Mouse (Mus musculus) liver, embryonic 11.5 days (tissue): ENCODE measurements at regions not wholly inside any gene's neighbourhood (a gene's known extent, or its start where the extent isn't known, plus 50 kb on each side); places are given as distances from the start of the nearest gene placed in this dataset.
"Not testable (repeated sequence)": the region's sequence is repeated elsewhere in the genome, so short reads cannot be mapped to it uniquely, and the experiment has no call there.

ENCODE experiments used
- ATAC-seq: fragments of 200-750 bp; cut with Nextera tagmentation; replicated peaks from 2 replicates; pipeline ENCODE4 v1.8.0; 2017; ENCODE audit warnings: moderate number of reproducible peaks, mild to moderate bottlenecking, moderate TSS enrichment, moderate library complexity; ENCODE audit not compliant: low FRiP score
- DNase-seq: peaks from one replicate; pipeline ENCODE4 v3.0.0-alpha.2; 2017; ENCODE audit warnings: low spot score
- H3K27ac ChIP-seq: fragments of 300-500 bp; sonication (generic); 2 replicates; pipeline ENCODE4 v1.5.1; 2014; ENCODE audit warnings: mild to moderate bottlenecking, low read depth, low read length, control low read depth
- H3K27me3 ChIP-seq: fragments of 300-500 bp; sonication (generic); replicated peaks from 2 replicates; pipeline ENCODE4 v1.6.1; 2014; ENCODE audit warnings: low read length, mixed read lengths; ENCODE audit not compliant: control insufficient read depth, insufficient read depth
- H3K36me3 ChIP-seq: fragments of 300-500 bp; sonication (generic); 2 replicates; pipeline ENCODE4 v1.6.1; 2014; ENCODE audit warnings: mild to moderate bottlenecking, low read length, moderate library complexity, mixed read lengths; ENCODE audit not compliant: control insufficient read depth, insufficient read depth
- H3K4me1 ChIP-seq: fragments of 300-500 bp; sonication (generic); replicated peaks from 2 replicates; pipeline ENCODE4 v1.6.1; 2014; ENCODE audit warnings: low read length, mixed read lengths; ENCODE audit not compliant: control insufficient read depth, insufficient read depth
- H3K4me2 ChIP-seq: fragments of 300-500 bp; sonication (generic); 2 replicates; pipeline ENCODE4 v1.6.1; 2014; ENCODE audit warnings: mild to moderate bottlenecking, control low read depth, moderate library complexity
- H3K4me3 ChIP-seq: fragments of 300-500 bp; sonication (generic); 2 replicates; pipeline ENCODE4 v1.5.1; 2014; ENCODE audit warnings: low read depth, low read length, control low read depth
- H3K9ac ChIP-seq: fragments of 300-500 bp; sonication (generic); 2 replicates; pipeline ENCODE4 v1.6.1; 2014; ENCODE audit warnings: low read depth, low read length, control low read depth
- H3K9me3 ChIP-seq: fragments of 300-500 bp; sonication (generic); 2 replicates; pipeline ENCODE4 v1.6.1; 2016; ENCODE audit warnings: low read length, inconsistent platforms, mixed read lengths; ENCODE audit not compliant: control insufficient read depth
- WGBS: fragments of 180-500 bp; shearing (Covaris S2); extraction: QIAGEN DNeasy Blood & Tissue Kit; methylation state at CpG from one replicate; pipeline ENCODE4 v1.1.7; 2014; 5-methylcytosine and 5-hydroxymethylcytosine counted together

DNA sequence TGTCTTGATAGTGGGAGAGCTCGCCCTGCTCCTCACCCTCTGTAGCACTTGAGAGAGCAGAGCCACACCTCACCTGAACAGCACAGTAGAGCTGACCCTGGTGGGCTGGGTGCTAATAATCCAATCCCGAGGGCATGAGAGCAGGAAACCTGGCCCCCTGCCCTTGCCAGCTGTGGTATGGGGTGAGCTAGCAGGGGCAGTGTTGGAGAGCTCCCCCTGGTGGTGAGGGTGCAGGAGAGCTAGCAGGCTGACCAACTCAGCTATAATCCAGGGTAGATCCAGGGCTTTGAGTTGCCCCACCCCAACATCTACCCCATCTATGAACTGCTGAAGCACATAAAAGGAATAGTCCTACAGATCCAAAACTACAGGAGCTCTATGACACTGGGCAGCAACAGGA, 153.9 kb upstream of the Zfp637 start:
- no peak overlapping the region for H3K9ac ChIP-seq
- no peak for DNase-seq
- no peak for ATAC-seq
- no peak overlapping the region for H3K4me3 ChIP-seq
- no peak overlapping the region for H3K27ac ChIP-seq
- H3K27me3 ChIP-seq: no peaks in the 10 kb centered on the region
- H3K36me3 ChIP-seq: no peaks in the 10 kb centered on the region
- no peak overlapping the region for H3K4me2 ChIP-seq
- 77% methylated on average over 2 of the region's 2 CpGs for WGBS
- no peaks in the 10 kb centered on the region for H3K9me3 ChIP-seq
- H3K4me1 ChIP-seq: no peaks in the 10 kb centered on the region

DNA sequence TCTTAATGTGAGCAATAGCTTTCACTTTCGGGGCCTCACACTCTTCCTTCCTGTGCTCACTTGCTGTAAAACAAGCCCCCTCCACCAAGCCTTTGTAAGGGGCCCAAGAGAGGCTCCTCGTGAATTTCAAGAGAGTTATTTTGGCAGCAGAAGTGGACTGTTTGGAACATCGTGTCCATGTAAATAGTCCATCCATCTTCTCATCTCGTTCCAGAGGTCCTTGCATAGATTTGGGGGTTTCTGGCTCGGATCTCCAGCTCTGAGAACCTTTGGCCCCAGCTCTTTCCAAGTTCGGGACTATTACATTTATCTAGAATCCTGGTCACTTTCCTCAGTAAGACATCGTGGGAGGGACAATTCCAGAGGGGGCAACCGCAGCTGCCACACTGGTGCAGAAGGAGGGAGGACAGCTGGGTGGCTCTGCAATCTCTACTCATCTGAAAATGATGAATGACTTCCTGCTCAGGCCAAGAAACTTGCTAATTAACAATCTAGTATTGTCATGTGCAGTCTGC, 152.3 kb upstream of the Zfp637 start:
- Histone ChIP-seq H3K4me1 (no peaks in the 10 kb centered on the region), H3K9ac (no peak overlapping the region), H3K27ac (no peak overlapping the region), H3K36me3 (no peaks in the 10 kb centered on the region), H3K27me3 (no peaks in the 10 kb centered on the region), H3K4me2 (no peak overlapping the region), H3K9me3 (no peaks in the 10 kb centered on the region), H3K4me3 (no peak overlapping the region)
- DNase-seq: no peak
- WGBS: 55% methylated on average over 8 of the region's 8 CpGs
- ATAC-seq: no peak

DNA sequence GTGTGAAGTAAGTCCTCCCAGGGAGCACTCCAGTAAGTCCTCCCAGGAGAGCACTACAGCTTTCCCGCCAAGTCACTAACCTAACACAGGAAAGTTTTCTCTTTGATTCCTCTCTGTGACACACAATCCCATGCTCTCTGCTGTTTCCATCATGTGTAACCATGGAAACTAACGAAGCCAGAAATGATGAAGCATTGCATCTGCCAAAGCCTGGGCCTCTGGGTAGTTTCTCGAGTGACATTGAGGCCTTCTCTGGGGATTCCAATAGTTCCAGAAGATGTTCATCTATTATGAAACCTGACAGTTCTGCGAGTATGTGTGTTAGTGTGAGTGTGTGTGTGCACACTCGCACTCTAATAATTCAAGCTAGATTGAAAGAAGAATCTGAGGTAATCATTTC, 140.7 kb upstream of the Zfp637 start:
- Histone ChIP-seq H3K27ac (no peak overlapping the region), H3K4me3 (no peak overlapping the region), H3K4me2 (no peak overlapping the region), H3K9ac (no peak overlapping the region), H3K27me3 (no peaks in the 10 kb centered on the region), H3K9me3 (no peaks in the 10 kb centered on the region), H3K4me1 (no peaks in the 10 kb centered on the region), H3K36me3 (no peaks in the 10 kb centered on the region)
- ATAC-seq: no peak
- WGBS: 72% methylated on average over 5 of the region's 5 CpGs
- no peak for DNase-seq

DNA sequence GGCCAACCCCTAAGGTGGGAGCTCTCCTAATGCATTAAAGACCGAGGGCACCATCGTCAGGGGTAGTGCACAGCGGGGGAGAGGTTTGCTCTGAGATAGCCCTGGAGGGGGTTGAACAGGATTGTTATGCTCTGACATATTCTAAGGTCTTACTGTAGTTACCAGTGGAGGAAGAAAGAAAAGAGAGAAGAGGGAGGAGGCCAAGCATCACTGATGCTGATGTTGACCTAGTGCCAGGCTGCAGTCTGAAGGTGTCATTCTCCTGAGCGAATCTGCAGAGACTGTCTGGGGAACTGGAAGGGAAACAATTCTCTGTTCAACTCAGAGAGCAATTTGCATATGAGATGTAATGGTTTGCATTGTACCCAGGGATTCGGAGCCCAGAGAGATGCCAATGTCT, 139.4 kb upstream of the Zfp637 start:
- Histone ChIP-seq H3K4me3 (no peak overlapping the region), H3K4me1 (no peaks in the 10 kb centered on the region), H3K9me3 (no peaks in the 10 kb centered on the region), H3K4me2 (no peak overlapping the region), H3K27me3 (no peaks in the 10 kb centered on the region), H3K27ac (no peak overlapping the region), H3K9ac (no peak overlapping the region), H3K36me3 (no peaks in the 10 kb centered on the region)
- ATAC-seq (no peak), DNase-seq (no peak)
- WGBS: 90% methylated on average over 5 of the region's 5 CpGs

DNA sequence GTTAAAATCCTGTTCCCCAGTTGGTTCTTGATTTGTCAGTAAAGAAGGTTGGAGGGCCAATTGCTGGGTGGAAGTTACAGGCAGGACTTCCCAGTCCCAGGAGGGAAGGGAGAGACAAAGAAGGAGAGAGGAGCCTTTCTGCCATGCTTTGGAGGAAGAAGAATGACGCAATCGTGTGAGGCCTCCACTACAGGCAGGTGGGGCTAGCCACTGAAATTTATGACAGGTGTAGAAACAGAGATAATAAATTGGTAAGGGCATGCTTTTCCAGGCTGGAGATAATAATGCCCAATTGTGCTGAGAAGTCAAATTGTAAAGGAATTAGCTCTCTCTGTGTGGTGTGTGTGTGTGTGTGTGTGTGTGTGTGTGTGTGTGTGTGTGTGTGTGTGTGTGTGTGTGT, 135.0 kb upstream of the Zfp637 start:
- no peak overlapping the region for H3K4me3 ChIP-seq
- H3K9ac ChIP-seq: no peak overlapping the region
- no peak for ATAC-seq
- DNase-seq: no peak
- H3K36me3 ChIP-seq: no peaks in the 10 kb centered on the region
- no peaks in the 10 kb centered on the region for H3K4me1 ChIP-seq
- no peaks in the 10 kb centered on the region for H3K27me3 ChIP-seq
- no peaks in the 10 kb centered on the region for H3K9me3 ChIP-seq
- no peak overlapping the region for H3K4me2 ChIP-seq
- H3K27ac ChIP-seq: no peak overlapping the region
- WGBS: 69% methylated on average over 2 of the region's 2 CpGs

DNA sequence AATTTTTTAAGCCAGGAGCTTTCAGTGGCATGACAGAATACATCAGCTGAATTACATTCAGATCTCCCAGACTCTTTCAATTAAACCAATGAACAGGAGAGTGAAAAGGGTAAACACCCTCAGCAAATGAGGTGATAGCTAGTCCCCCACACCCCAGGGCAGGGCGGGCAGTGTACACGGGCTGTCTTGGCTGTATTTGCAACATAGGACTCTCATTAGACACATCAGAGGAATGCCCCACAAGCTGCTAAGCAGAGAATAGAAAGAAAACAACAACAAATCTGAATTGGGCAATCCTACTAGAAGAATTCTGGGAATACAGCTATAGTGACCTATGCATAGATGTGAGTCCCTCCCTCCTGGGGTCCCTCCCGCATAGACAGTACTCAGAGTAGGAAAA, 131.8 kb upstream of the Zfp637 start:
- DNase-seq (no peak), ATAC-seq (no peak)
- Histone ChIP-seq H3K4me2 (no peak overlapping the region), H3K4me3 (no peak overlapping the region), H3K36me3 (no peaks in the 10 kb centered on the region), H3K27ac (no peak overlapping the region), H3K9me3 (no peaks in the 10 kb centered on the region), H3K4me1 (no peaks in the 10 kb centered on the region), H3K9ac (no peak overlapping the region), H3K27me3 (no peaks in the 10 kb centered on the region)
- 72% methylated on average over 3 of the region's 3 CpGs for WGBS

DNA sequence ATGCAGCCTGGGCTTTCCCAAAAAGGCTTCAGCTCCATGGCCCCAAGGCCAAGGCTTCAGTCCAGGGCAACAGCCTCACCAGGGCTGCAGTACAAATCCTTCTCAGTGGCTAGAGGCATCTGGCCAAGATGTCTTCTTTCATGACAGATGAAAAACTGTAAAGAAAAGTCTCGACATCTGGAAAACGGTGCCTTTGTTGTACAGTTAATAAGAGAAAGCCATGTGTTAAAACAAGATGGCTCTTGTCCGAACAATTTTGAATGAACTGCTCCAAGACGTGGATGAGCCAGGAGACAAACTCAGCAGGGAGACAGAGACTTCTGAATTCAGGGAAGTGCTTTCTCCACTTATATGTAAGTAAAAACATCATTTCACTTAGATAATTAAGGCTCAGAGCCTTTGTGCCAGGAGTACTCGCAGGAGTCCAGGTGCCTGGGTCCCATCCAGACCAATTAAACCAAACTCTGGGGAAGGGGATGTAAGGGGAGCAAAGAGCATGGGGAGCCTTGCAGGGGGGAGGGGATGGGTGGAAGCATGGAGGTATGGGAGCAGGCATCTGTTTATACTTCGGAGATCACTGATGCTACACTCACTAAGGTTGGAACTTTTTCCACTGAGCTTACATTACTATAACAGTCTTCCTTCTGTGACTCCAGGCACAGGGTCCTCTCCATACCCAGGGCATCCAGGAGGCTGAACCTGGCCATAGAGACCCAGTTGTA, 125.8 kb upstream of the Zfp637 start:
- Histone ChIP-seq H3K4me3 (no peak overlapping the region), H3K4me2 (no peak overlapping the region), H3K9ac (no peak overlapping the region), H3K36me3 (no peaks in the 10 kb centered on the region), H3K9me3 (no peaks in the 10 kb centered on the region), H3K4me1 (no peaks in the 10 kb centered on the region), H3K27ac (no peak overlapping the region), H3K27me3 (no peaks in the 10 kb centered on the region)
- WGBS: 77% methylated on average over 6 of the region's 6 CpGs
- ATAC-seq (no peak), DNase-seq (no peak)

DNA sequence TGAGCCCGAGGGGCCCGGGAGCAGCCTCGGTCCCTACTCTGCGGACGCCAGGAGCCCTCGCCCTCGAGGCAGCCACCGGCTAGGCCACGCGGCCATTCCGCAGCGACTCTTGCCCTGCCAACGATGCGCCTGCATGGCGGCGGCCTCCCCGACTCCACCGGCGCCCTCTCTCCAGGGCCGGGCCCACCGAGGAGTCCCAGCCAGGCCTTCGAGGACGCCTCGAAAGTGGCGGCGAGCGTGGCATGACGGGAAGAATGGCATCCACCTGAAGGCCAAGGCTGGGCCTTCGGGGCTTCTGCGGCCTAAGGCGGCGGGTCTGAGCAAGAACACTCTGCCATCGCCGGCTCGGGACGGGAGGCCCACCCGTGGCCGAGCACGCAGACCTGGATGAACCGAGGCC, 124.6 kb upstream of the Zfp637 start:
- not testable (repeated sequence) for ATAC-seq, H3K4me3 ChIP-seq, H3K36me3 ChIP-seq, DNase-seq, H3K4me2 ChIP-seq, H3K4me1 ChIP-seq, H3K9ac ChIP-seq, H3K9me3 ChIP-seq, H3K27me3 ChIP-seq, H3K27ac ChIP-seq
- 76% methylated on average over 8 of the region's 40 CpGs for WGBS

DNA sequence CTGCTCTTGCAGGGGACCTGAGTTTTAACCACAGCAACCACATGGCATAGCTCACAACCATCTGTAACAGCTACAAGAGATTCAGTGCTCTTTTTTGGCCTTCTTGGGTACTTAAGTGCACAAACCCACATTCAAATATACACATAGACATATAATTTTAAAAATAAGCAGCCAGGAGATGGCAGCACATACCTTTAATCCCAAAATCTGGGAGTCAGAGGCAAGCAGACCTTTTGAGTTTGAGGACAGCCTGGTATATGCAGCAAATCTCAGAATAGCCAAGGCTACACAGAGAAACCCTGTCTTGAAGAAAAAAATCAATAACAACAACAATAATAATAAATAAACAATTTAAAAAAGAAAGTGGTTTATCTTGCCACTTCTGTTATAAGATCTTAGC, 88.6 kb upstream of the Zfp637 start:
- H3K4me1 ChIP-seq, H3K36me3 ChIP-seq, H3K9me3 ChIP-seq, ATAC-seq, H3K27ac ChIP-seq, H3K4me2 ChIP-seq, H3K4me3 ChIP-seq, H3K9ac ChIP-seq, DNase-seq, H3K27me3 ChIP-seq: not testable (repeated sequence)
